Mouse (Mus musculus): ENCODE results near the gene Lrrc66.

Gene Lrrc66

DNA sequence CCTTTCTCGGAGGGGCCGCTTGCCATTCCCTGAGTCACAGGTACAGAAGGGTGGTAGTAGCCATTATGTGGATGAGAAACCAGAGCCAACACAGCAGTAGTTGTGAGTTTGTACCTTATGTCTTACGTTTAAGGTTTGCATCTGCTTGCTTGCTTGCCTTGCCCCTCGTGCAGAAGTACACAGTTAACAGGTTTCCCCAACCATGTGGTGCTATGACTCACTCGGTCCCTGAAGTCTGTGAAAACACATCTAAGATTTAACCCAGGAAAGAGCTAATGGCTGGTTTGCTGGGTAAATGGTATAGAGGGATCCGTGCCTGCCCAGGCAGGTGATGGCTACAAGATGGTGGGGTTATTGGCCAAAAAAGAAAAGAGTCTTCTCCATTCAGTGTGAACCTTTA, 73.6 kb downstream of the Lrrc66 start:
- 65% methylated on average over 6 of the region's 6 CpGs for WGBS

DNA sequence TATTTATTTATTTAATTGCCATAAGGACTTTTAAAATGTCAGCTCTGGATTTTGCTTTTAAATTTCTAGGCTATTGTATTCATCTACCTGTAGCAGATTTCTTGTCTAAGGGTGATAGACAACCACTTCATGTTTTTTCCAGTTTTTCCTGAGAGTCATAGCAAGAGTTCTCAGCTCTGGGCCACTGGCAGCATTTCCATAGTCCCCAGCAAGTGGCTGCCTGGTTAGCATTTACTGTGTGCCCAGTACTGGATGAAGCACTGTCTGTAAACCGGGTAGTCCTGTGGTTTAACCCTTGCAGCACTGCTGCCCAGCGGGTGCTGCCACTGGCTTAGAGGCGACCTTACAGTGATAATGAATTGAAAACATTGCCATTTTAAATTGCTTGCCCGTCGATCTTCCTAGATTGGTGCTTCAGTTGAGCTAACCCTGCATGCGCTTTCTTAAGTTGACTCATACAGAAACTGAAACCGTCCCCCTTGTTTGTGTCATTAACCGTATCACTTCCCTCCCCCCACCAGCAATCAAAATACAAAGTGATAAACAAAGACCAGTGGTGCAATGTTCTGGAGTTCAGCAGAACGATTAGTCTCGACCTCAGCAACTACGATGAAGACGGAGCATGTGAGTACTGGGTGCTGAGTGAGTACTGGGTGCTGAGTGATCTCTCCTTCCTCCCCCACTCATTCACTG, 75.4 kb downstream of the Lrrc66 start:
- WGBS: 78% methylated on average over 12 of the region's 12 CpGs
